Mouse (Mus musculus) embryonic facial prominence, embryonic 11.5 days (tissue): ENCODE measurements around the gene 1700012B07Rik. TPM values are rescaled to one million over a fixed set of nuclear protein-coding genes. Genes with fewer than 3 reads are reported as not detected.
A peak's percentile ranks its signal among the peaks of the same experiment; 100 is the strongest.

Experiments
- ATAC-seq: fragments of 200-750 bp; cut with Nextera tagmentation; replicated peaks from 2 replicates; pipeline ENCODE4 v1.8.0; 2017; ENCODE audit warnings: low read depth; ENCODE audit not compliant: insufficient number of reproducible peaks, low FRiP score, low TSS enrichment
- DNase-seq: peaks from one replicate; pipeline ENCODE4 v3.0.0-alpha.2; 2015; ENCODE audit warnings: low spot score
- H3K27ac ChIP-seq: fragments of 300-500 bp; sonication (generic); replicated peaks from 2 replicates; pipeline ENCODE4 v1.5.1; 2014; ENCODE audit warnings: mild to moderate bottlenecking, low read depth, low read length, control low read depth
- H3K27me3 ChIP-seq: fragments of 300-500 bp; sonication (generic); 2 replicates; pipeline ENCODE4 v1.6.1; 2014; ENCODE audit warnings: mild to moderate bottlenecking, low read length, moderate library complexity, mixed read lengths; ENCODE audit not compliant: control insufficient read depth, insufficient read depth
- H3K36me3 ChIP-seq: fragments of 300-500 bp; sonication (generic); replicated peaks from 2 replicates; pipeline ENCODE4 v1.6.1; 2014; ENCODE audit warnings: low read depth, mild to moderate bottlenecking, low read length, moderate library complexity, mixed read lengths; ENCODE audit not compliant: control insufficient read depth, insufficient read depth
- H3K4me1 ChIP-seq: fragments of 300-500 bp; sonication (generic); 2 replicates; pipeline ENCODE4 v1.6.1; 2014; ENCODE audit warnings: low read length, mixed read lengths; ENCODE audit not compliant: control insufficient read depth, insufficient read depth
- H3K4me2 ChIP-seq: fragments of 300-500 bp; sonication (generic); 2 replicates; pipeline ENCODE4 v1.6.1; 2014; ENCODE audit warnings: low read depth, mild to moderate bottlenecking, control low read depth, low read length, moderate library complexity
- H3K4me3 ChIP-seq: fragments of 300-500 bp; sonication (generic); 2 replicates; pipeline ENCODE4 v1.5.1; 2014; ENCODE audit warnings: low read depth, low read length, control low read depth
- H3K9ac ChIP-seq: fragments of 300-500 bp; sonication (generic); replicated peaks from 2 replicates; pipeline ENCODE4 v1.6.1; 2014; ENCODE audit warnings: mild to moderate bottlenecking, control low read depth, low read length
- H3K9me3 ChIP-seq: fragments of 300-500 bp; sonication (generic); replicated peaks from 2 replicates; pipeline ENCODE4 v1.6.1; 2016; ENCODE audit warnings: mild to moderate bottlenecking, low read length, inconsistent platforms, mixed read lengths; ENCODE audit not compliant: control insufficient read depth
- WGBS: fragments of 180-500 bp; shearing (Covaris S2); extraction: QIAGEN DNeasy Blood & Tissue Kit; methylation state at CpG from one replicate; pipeline ENCODE4 v1.1.7; 2014; 5-methylcytosine and 5-hydroxymethylcytosine counted together
- polyA plus RNA-seq: library from polyadenylated mRNA; unstranded; fragments of >200 nt; fragmentation: Nextera tagmentation; extraction: Ambion mirVana; gene quantifications from 2 replicates; pipeline ENCODE4 v1.2.1, GENCODE M21; 2014

Gene 1700012B07Rik
- polyA plus RNA-seq, 1 experiment from 2014 or later = not detected

GRCm38 (mm10) chr11:109859441-109859840 is 31.6 kb upstream of the 1700012B07Rik start:
- no peak overlapping the region for H3K9ac ChIP-seq
- H3K27ac ChIP-seq = no peak overlapping the region
- H3K9me3 ChIP-seq = no peaks in the 10 kb centered on the region
- no peak overlapping the region for H3K4me3 ChIP-seq
- no peak for DNase-seq
- WGBS = 86% methylated on average over 4 of the region's 4 CpGs
- H3K36me3 ChIP-seq = no peaks in the 10 kb centered on the region
- H3K4me1 ChIP-seq = no peaks in the 10 kb centered on the region
- H3K27me3 ChIP-seq = no peaks in the 10 kb centered on the region
- no peak for ATAC-seq
- H3K4me2 ChIP-seq = no peak overlapping the region

- Histone ChIP-seq H3K4me1 (no peaks in the 10 kb centered on the region), H3K9me3 (no peaks in the 10 kb centered on the region), H3K27ac (no peak overlapping the region), H3K4me2 (no peak overlapping the region), H3K36me3 (no peaks in the 10 kb centered on the region), H3K27me3 (no peaks in the 10 kb centered on the region), H3K9ac (no peak overlapping the region), H3K4me3 (no peak overlapping the region)
- ATAC-seq (no peak), DNase-seq (no peak)
- WGBS = 87% methylated on average over 10 of the region's 10 CpGs
These were observed 29.2 kb upstream of the 1700012B07Rik start for GRCm38 (mm10) chr11:109857086-109857485.

- H3K9ac ChIP-seq = no peak overlapping the region
- no peak overlapping the region for H3K4me3 ChIP-seq
- no peaks in the 10 kb centered on the region for H3K27me3 ChIP-seq
- no peak overlapping the region for H3K4me2 ChIP-seq
- H3K36me3 ChIP-seq = no peaks in the 10 kb centered on the region
- 87% methylated on average over 8 of the region's 8 CpGs for WGBS
- no peaks in the 10 kb centered on the region for H3K4me1 ChIP-seq
- ATAC-seq (no peak), DNase-seq (no peak)
- no peaks in the 10 kb centered on the region for H3K9me3 ChIP-seq
- H3K27ac ChIP-seq = no peak overlapping the region
These were observed 26.2 kb upstream of the 1700012B07Rik start for GRCm38 (mm10) chr11:109854056-109854455.

- Histone ChIP-seq H3K4me2 (no peak overlapping the region), H3K9ac (no peak overlapping the region), H3K9me3 (no peaks in the 10 kb centered on the region), H3K4me3 (no peak overlapping the region), H3K27me3 (no peaks in the 10 kb centered on the region), H3K36me3 (no peaks in the 10 kb centered on the region), H3K4me1 (no peaks in the 10 kb centered on the region), H3K27ac (no peak overlapping the region)
- ATAC-seq (peak; percentile 48), DNase-seq (peak; percentile 40)
- WGBS = 59% methylated on average over 17 of the region's 17 CpGs
These were observed 25.6 kb upstream of the 1700012B07Rik start for GRCm38 (mm10) chr11:109853228-109853966.

GRCm38 (mm10) chr11:109851996-109852395 is 24.1 kb upstream of the 1700012B07Rik start:
- H3K9me3 ChIP-seq = no peaks in the 10 kb centered on the region
- no peaks in the 10 kb centered on the region for H3K4me1 ChIP-seq
- no peak overlapping the region for H3K4me3 ChIP-seq
- no peak overlapping the region for H3K9ac ChIP-seq
- DNase-seq (no peak), ATAC-seq (no peak)
- no peak overlapping the region for H3K27ac ChIP-seq
- 84% methylated on average over 4 of the region's 4 CpGs for WGBS
- no peaks in the 10 kb centered on the region for H3K36me3 ChIP-seq
- H3K27me3 ChIP-seq = no peaks in the 10 kb centered on the region
- H3K4me2 ChIP-seq = no peak overlapping the region

- no peaks in the 10 kb centered on the region for H3K9me3 ChIP-seq
- H3K27me3 ChIP-seq = no peaks in the 10 kb centered on the region
- no peak overlapping the region for H3K4me2 ChIP-seq
- no peak overlapping the region for H3K4me3 ChIP-seq
- no peak overlapping the region for H3K9ac ChIP-seq
- WGBS = 54% methylated on average over 7 of the region's 7 CpGs
- peak; percentile 6; the same call in 1 of the 2 replicates for ATAC-seq
- no peak for DNase-seq
- H3K36me3 ChIP-seq = no peaks in the 10 kb centered on the region
- no peak overlapping the region for H3K27ac ChIP-seq
- H3K4me1 ChIP-seq = no peaks in the 10 kb centered on the region
These were observed 18.5 kb upstream of the 1700012B07Rik start for GRCm38 (mm10) chr11:109846343-109846742.

GRCm38 (mm10) chr11:109845601-109846000 is 17.8 kb upstream of the 1700012B07Rik start:
- Histone ChIP-seq H3K27me3 (no peaks in the 10 kb centered on the region), H3K4me3 (no peak overlapping the region), H3K9me3 (no peaks in the 10 kb centered on the region), H3K4me2 (no peak overlapping the region), H3K4me1 (no peaks in the 10 kb centered on the region), H3K27ac (no peak overlapping the region), H3K9ac (no peak overlapping the region), H3K36me3 (no peaks in the 10 kb centered on the region)
- WGBS = 30% methylated on average over 4 of the region's 4 CpGs
- DNase-seq (no peak), ATAC-seq (no peak; the same call in 1 of the 2 replicates)

- H3K9ac ChIP-seq = no peak overlapping the region
- H3K9me3 ChIP-seq = no peaks in the 10 kb centered on the region
- no peak overlapping the region for H3K4me2 ChIP-seq
- 67% methylated on average over 5 of the region's 5 CpGs for WGBS
- ATAC-seq (no peak), DNase-seq (no peak)
- H3K4me3 ChIP-seq = no peak overlapping the region
- H3K4me1 ChIP-seq = no peaks in the 10 kb centered on the region
- no peaks in the 10 kb centered on the region for H3K27me3 ChIP-seq
- no peaks in the 10 kb centered on the region for H3K36me3 ChIP-seq
- H3K27ac ChIP-seq = no peak overlapping the region
These were observed 16.6 kb upstream of the 1700012B07Rik start for GRCm38 (mm10) chr11:109844466-109844865.
